Mouse (Mus musculus): ENCODE measurements around the gene Dgcr8. TPM values are rescaled to one million over a fixed set of nuclear protein-coding genes. Genes with fewer than 3 reads are reported as not detected.

Gene Dgcr8
- 13.0 TPM for polyA plus RNA-seq (2017; shearing (Covaris generic))

GRCm38 (mm10) chr16:18289067-18289588 is at the start of gene Dgcr8:
Gene Dgcr8, minus strand, starts transcription at chr16:18289246.

GRCm38 (mm10) chr16:18258221-18258620 is 30.8 kb downstream of the Dgcr8 start, which contains the start of gene Gm49776:
Gene Gm49776, minus strand, starts transcription at chr16:18258321.

DNA sequence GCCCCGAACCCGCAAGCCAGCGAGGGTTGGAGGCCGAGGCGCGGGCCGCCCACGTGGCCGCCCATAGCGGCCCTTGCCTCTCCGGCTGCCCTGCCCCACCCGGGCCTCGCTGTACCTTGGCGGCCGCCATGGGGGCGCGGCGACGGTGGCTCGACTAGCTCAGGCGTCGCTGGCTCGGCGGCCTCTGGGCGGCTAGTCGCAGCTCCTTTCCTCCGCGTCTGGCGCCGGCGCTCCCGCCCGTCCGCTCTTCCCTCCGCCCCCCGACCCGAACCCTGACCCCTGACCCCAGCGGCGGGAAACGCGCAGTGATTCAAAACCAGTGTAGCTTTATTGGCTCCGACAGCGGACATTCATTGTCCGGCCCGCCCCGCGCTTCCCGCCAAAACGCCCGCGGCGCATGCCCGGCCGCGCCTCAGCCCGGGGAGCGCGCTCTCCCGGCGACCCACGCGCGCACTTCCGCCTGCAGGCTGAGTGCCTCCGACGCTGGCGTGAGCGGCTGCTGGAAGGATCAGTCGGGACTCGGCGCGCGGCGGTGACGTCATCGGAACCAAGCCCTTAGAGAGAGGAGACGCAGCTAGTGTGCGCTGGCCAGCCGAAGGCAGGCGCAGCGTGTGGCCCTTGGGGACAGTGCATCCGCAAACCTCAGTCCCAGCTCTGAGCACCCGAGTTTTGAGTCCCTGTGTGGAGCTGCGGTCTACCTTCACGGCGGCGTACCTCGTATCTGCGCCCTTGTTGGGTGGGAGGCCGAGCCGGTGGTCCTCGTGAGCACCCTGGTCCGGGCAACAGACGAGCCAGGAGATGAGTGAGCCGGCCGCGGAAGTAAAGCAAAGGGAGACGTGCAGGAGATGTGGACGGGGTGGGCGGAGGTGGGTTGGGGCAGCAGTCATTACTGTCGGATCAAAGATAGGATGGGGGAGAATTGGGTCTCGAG is 40.3 kb downstream of the Dgcr8 start, which contains the start of the genes Trmt2a and Ranbp1:
TSS of gene Trmt2a (plus strand) at position 247 of the 931 bp plus-strand sequence.
TSS of gene Ranbp1 (minus strand) at position 300 of the 931 bp plus-strand sequence.

GRCm38 (mm10) chr16:18234671-18235388 is 54.2 kb downstream of the Dgcr8 start, which contains the start of gene Zdhhc8:
Gene Zdhhc8, minus strand, starts transcription at chr16:18235136.

DNA sequence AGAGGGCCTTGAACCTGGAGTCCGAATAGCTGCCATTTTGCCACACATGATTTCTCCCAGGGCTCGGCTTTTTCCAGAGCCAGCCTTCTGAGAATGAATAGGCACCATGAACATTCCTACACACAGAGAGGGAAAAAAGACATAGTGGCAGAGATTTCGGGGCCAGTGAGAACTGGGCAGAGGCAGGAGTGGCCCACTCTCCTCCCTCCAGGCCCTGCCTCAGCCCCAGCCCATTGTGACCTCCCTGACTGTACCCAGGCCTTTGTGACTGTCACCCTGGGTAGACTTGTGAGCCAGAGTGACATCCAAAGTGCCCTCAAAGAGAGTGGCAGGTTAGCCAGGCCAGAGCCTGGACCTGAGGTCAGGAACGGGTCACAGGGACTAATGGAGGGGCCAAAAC is 71.5 kb downstream of the Dgcr8 start, which contains the start of gene Ccdc188:
TSS of gene Ccdc188 (plus strand) at position 301 of the 400 bp plus-strand sequence.

Other genes with a start within 250 kb of the Dgcr8 start
- 7.5 TPM for gene Dgcr6, start 236.4 kb downstream of the Dgcr8 start, polyA plus RNA-seq (2017; shearing (Covaris generic))
- 2.2 TPM for gene Prodh, start 199.0 kb downstream of the Dgcr8 start, polyA plus RNA-seq (2017; shearing (Covaris generic))
- gene Rtn4r, start 161.6 kb downstream of the Dgcr8 start, polyA plus RNA-seq (2017; shearing (Covaris generic)): 0.17 TPM
- not detected for gene Ccdc188, start 71.4 kb downstream of the Dgcr8 start, polyA plus RNA-seq (2017; shearing (Covaris generic))
- gene Zdhhc8, start 54.1 kb downstream of the Dgcr8 start, polyA plus RNA-seq (2017; shearing (Covaris generic)): 14.8 TPM
- gene Trmt2a, start 40.6 kb downstream of the Dgcr8 start, polyA plus RNA-seq (2017; shearing (Covaris generic)): 121 TPM
- gene Ranbp1, start 40.5 kb downstream of the Dgcr8 start, polyA plus RNA-seq (2017; shearing (Covaris generic)): 159 TPM
- not detected for gene Gm49776, start 30.9 kb downstream of the Dgcr8 start, polyA plus RNA-seq (2017; shearing (Covaris generic))
- gene Tango2, start 58.9 kb upstream of the Dgcr8 start, polyA plus RNA-seq (2017; shearing (Covaris generic)): 39.0 TPM
- 2.7 TPM for gene Arvcf, start 58.9 kb upstream of the Dgcr8 start, polyA plus RNA-seq (2017; shearing (Covaris generic))
- gene Txnrd2, start 137.1 kb upstream of the Dgcr8 start, polyA plus RNA-seq (2017; shearing (Covaris generic)): 17.1 TPM
- gene Comt, start 137.6 kb upstream of the Dgcr8 start, polyA plus RNA-seq (2017; shearing (Covaris generic)): 12.1 TPM
- 11.9 TPM for gene Gnb1l, start 209.5 kb upstream of the Dgcr8 start, polyA plus RNA-seq (2017; shearing (Covaris generic))
- 1.1 TPM for gene Rtl10, start 209.7 kb upstream of the Dgcr8 start, polyA plus RNA-seq (2017; shearing (Covaris generic))

Data from naive thymus-derived CD4-positive, alpha-beta T cell, adult 5 months (primary cell).